Mouse (Mus musculus) left cerebral cortex, adult 18-20 months (tissue): ENCODE measurements at regions not wholly inside any gene's neighbourhood (a gene's known extent, or its start where the extent isn't known, plus 50 kb on each side); places are given as distances from the start of the nearest gene placed in this dataset.
"Not testable (repeated sequence)": the region's sequence is repeated elsewhere in the genome, so short reads cannot be mapped to it uniquely, and the experiment has no call there.

Experiments used
- DNase-seq, 2 experiments: peaks; one replicate each; pipeline ENCODE4 v3.0.0; 2021 to 2022; ENCODE audit warnings: low spot score in 2 of 2, mixed read lengths in 1 of 2

DNA sequence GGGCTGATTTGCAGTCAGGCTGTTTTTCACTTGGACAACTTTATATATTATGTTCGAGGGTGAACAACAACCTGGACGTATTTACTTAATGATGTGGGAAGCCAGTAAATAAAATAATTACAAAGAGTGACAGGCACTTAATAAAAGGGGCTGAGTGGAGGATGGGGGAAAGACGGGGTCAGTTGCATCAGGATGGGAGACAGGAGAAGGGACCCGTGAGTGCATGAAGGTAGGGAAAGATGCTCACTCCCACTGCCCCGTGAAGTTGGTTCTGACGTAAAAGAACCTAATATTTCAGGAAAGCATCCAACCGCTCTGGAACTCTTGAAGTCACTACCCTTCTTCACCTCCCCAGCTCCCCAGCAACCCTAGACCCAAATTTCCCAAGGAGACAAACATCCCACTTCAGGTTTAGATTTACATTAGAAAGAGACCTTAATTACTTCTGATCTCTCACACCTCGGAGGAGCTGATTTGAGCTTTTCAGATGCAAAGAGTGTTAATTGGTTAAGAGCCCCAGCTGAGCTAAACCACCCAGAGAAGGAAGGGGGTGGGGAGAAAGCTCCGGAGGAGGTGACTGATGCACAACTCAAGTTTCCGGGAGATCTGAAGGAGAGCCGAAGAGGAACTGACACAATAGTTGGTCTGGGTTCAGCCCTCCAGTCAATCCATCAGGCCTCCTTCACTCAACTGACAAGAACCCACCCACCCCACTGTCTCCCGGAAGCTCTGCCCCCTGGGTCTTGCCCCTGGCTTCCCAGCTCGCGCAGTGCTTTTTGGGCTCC lies 121.9 kb upstream of the Shb start:
- no peak for DNase-seq

DNA sequence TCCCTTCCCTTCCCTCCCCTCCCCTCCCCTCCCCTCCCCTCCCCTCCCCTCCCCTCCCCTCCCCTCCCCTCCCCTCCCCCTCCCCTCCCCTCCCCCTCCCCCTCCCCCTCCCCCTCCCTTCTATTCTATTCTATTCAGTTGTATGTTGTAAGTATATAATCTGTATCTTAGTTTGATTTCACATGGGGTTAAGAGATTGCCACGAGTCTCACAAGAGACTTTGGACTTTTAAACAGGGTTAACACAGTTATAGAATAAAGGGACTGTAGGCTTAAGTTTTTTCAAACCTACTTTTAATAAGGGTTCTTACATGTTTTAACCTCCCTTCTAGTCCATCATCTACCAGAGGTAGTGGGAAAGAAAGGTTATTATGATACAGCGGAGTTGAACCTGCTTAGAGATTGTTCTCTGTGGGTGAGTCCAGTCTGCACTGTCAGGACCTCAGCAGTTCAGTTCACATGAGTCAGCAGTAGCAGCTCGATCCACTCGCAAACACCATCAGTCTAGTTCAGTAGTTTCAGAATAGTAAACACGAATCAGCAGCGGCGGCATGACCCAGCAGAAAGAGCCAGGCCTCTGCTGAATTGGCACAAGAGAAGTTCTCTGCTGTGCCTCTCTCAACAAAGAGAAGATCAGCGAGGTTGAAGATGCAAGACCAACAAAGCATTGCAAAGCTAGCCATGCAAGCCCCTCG lies 116.8 kb upstream of the Shb start:
- DNase-seq, result no peak

DNA sequence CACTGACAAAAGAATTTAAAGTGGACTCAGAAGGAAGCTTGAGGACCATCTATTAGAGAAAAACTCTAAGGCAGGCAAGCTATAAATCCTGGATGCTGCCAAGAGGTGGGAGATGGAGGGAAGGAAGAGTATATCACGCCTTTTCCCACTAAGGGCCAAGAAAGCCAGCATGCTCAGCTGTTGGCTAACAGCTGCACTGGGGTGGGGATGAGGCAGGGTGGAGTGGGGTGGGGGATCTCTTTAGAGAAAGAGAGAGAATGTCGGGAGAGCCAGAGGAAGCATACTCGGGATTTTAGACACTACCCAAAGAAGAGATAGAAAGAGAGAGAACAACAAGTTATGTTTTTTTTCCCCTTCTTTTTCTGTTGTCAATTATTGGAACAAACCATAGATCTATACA lies 115.2 kb upstream of the Shb start:
- DNase-seq, result no peak

DNA sequence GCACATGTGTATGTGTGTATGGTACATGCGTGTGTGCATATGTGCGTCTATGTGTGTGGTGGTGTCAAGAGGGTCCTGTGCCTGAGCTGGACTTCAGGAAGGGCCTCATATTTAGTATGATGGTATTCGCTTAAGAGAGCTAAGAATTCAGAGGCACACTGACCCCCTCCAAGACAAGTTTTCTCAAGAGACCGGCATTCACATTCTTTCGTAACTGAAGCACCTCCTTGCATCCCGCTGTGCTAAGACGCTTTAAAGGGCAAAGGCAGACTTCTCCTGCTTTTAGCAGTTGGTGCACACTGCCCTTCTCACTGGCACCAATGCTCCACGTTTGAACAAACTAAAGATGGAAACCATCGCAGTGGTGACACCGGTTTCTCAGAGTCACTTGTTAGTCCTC lies 110.3 kb upstream of the Shb start:
- no peak for DNase-seq

DNA sequence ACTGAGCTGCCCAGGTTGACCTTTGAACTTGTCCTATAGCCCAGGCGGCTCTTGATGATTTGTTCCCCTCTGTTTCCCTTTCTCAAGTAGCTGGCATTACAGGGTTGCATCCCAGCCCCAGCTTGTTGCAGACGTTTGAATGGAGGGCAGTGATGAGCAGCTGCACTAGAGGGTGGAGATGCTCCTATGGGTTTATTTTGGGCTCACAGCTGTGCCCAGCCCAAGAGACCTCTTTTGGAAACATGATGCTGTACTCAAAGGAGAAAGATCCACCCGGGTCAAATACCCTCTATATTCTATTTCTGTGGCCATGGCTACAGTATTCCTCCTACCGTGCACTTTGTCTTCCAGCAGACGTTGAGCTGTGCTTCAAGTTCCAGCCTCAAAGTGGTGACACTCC lies 109.0 kb upstream of the Shb start:
- DNase-seq, result no peak

DNA sequence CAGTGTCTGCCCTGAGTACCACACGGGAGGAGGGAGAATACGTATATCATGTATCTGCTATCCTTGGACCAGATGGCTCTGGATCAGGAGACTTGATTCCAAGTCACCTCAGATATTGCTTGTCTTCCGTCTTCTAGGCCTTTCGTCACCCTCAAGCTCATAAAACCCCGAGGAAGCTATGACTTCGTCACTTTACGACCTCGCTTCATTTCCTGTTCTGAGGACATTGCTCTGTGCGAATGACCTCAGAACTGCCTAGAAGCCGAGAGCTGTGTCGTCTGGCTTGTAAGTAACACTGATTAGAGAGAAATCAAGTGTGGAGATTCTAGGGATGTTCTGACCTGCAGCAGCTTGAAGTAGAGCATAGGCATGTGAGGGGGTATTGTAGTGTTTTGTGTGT lies 108.4 kb upstream of the Shb start:
- DNase-seq, result no peak

- DNase-seq, result no peak
These were observed 107.2 kb upstream of the Shb start for GRCm38 (mm10) chr4:45639397-45640034.

DNA sequence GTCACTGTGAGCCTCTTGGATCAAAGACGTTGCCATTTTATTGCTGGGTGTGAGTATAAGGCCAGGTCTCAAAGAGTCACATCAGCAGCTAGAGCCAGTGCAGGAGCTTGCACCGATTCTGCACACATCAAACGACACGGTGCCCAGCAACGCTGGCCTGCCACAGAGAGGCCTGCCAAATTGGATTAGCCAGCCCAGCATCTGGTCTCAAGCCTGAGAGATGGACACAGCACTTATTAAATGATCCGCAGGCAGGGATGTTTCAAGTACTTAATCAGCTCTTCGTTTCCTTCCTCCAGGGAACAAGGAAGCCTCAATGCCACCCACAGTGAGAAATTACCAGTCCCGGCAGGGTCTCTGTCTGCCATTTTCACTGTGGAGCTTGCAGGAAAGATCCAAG lies 106.1 kb upstream of the Shb start:
- no peak for DNase-seq

- no peak for DNase-seq
These were observed 99.2 kb upstream of the Shb start for GRCm38 (mm10) chr4:45631276-45632045.

DNA sequence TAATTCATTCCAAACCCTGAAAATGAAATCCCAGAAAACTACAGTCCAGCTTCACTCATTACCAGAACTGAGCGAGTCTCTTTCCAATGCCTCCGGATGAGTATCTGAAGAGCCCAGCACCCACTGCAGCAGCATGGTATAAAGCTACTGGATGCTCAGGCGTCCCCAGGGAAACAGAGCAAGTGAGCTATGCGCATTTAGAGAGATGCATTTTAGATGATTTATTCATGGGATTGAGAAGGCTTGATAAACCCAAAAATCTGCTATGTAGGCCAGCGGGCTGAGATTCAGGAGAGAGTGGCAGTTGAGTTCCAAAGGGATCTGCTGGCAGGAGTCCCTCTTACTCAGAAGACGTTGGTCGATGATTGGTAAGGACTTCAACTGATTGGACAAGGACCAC lies 93.4 kb upstream of the Shb start:
- no peak for DNase-seq

GRCm38 (mm10) chr4:45622017-45622416 lies 89.7 kb upstream of the Shb start:
- no peak for DNase-seq

DNA sequence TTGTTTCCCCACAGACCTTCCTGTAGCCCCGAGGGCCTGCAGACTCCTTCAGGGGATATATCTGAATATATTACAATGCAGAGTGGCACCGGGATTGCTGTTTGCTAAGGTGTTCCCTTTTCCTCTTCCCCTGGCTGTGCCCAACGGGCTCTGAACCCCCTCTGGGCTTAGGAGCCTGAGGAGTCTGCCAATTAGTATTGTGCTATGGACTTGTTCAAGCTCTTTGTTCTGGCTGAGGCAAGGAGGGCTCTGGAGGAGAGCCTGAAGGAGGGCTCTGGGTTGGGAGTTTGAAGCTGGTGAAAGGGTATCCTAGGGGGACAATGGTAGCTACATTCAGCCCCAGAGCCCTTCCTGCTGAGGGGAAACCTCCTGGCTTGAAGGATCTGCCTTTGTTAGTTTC lies 84.9 kb upstream of the Shb start:
- no peak for DNase-seq

- not testable (repeated sequence) for DNase-seq
These were observed 81.2 kb upstream of the Shb start for GRCm38 (mm10) chr4:45613498-45613897.

DNA sequence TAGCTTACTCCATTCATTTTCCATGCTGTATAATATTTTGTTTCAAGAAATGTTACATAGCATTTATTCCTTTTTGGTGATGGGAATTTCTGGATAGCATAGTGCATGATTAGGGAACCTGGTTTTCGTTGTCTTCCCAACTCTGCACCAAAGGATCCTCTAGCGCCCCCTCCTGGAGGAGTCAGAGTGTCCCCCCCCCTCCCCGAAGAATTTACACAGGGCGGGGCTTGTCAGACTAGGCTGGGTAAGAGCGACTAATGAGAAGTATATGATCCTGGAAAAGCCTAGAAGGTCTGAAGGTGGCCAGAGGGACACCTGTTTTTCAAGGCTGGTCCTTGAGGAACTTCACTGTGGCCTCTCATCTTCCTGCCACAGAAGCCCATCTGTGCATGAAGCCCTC lies 79.9 kb upstream of the Shb start:
- DNase-seq, result peak; percentile 3 to 23

DNA sequence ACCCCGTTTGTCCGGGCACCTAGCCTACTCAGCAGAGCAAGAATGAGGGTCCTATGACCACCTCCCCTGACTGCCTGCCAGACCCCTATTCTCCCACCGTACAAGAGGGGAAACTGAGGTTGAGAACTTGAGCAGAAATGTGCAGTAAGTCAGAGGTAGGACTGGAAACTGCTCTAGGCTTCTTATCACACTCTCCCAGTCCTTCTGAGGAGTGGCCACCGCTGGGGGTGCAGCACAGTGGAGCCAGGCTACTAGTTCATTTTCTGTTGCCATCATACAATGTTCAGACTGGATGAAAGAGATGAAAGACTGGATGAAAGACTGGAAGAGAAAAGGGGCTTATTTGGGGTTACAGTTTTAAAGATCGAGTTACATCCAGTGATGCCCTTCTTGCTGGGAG lies 78.7 kb upstream of the Shb start:
- no peak for DNase-seq

DNA sequence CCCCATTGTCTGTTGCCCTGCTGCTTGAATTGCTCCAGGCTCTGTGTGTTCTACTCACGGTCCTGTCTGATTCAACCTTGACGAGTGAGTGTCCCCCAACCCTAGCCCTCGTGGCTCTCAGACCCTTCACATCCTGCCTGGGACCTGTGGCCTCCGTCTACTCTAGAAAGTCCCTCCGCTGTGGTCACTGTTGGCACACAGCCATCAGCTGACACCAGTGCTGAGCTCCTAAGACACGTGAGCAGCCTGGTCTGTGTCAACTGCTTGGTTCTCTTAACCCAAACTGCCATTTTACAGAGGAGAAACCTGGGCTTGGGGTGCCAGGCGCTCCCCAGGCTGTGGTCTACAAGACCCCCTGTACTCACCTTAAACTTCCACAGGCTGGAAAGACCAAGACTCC lies 74.3 kb upstream of the Shb start:
- no peak for DNase-seq

DNA sequence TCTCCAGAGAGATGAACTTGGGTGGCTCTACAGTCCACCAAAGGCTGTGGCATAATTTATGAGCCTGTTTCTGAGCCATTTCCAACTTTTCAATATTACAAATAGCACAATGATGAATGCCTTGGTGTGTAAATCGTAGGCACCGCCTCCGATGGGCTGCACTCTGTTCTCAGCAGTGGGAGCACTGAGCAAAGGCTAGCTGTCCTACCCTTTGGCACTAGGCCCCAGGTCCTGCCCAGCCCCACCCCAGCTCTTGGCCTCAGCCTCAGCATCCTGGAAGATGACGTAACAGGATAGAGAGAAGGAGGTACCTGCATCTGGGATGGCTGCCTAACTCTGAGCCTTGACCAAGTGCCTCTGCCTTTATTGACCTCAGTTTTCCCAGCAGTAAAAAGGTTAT lies 73.4 kb upstream of the Shb start:
- DNase-seq, result no peak

DNA sequence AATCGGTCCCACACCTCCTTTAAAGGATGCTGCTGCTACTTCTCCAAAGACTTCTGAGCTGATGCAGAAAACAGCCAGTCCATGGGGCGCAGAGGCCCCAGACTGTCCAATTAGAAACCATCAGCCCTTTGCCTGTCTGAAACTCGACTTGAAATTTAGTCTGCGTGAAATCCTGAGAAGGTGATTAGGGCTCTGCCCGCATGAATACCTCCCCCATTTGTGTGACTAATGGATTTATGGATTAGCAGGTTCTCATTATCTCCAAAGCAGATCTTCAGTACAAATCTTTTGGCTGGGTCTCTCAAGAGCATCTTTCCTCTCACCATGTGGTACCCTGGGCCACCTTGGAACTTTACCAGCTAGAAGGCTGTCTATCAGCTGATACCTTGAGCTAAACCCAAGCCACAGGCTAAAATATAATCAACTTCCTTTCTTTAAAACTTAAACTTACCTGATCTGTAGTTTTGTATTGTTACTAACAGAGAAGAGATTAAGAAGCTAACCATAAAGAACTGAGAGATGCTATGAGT lies 72.1 kb upstream of the Shb start:
- no peak for DNase-seq

DNA sequence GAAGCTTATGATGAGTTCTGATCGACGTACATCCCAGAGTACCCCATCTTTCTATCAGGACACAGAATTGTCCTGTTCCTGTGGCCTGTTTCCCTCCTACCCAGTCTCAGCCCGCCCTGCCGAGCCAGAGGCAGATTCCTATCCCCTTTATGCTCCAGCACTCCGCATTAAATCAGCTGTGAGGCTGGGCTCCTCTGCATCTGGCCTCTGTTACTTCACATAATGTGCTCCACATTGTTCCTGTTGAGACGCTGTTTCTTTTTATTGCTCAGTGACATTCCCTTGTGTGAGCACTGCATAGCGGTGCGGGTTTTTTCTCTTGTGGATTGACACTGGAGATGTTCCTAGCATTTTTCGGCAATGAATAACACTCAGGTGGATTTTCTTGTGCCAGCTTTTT lies 68.2 kb upstream of the Shb start:
- DNase-seq, result no peak

GRCm38 (mm10) chr4:45593435-45593991 lies 61.2 kb upstream of the Shb start:
- DNase-seq, result no peak

DNA sequence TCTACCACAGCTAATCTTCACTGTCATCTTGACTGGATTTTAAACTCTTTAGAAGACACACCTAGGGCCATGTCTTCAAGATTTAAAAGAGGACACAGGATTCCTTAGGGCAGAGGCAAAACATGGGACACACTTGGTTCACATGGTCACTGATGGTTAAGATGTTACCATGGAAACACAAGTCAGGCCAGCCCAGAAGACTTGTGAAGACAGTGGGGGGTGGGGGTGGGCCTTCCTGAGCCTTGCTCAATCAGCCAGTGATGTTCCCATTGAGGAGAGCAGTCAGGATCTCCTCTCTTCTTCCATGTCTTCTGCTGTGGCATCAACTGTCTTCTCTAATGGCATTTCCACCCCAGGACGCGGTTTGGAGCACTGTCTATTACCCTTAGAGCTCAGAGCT lies 60.5 kb upstream of the Shb start:
- DNase-seq, result no peak
